Mouse (Mus musculus) lung, postnatal 0 days (tissue): Measurements from ENCODE around the gene Glb1.

Experiments
- CTCF ChIP-seq: IDR thresholded peaks from 2 replicates; pipeline ENCODE4 v1.5.1; 2016; ENCODE audit warnings: antibody characterized with exemption, mild to moderate bottlenecking
- EP300 ChIP-seq: IDR thresholded peaks from 2 replicates; pipeline ENCODE4 v1.6.1; 2016; ENCODE audit warnings: antibody characterized with exemption, mild to moderate bottlenecking, control low read depth

GRCm38 (mm10) chr9:114384691-114385090, 16.2 kb upstream of the Glb1 start:
- TF ChIP-seq CTCF (no peak), EP300 (no peak)
